Mouse (Mus musculus): ENCODE results near the gene Myh7. TPM values are rescaled to one million over a fixed set of nuclear protein-coding genes. Genes with fewer than 3 reads are reported as not detected.
A peak's percentile ranks its signal among the peaks of the same experiment; 100 is the strongest.
"Not testable (repeated sequence)": the region's sequence is repeated elsewhere in the genome, so short reads cannot be mapped to it uniquely, and the experiment has no call there.

Myh7 gene
- polyA plus RNA-seq (2015; fragmentation: Nextera tagmentation; extraction: Ambion mirVana): 0.16 and 0.88 TPM in 2 replicates

DNA sequence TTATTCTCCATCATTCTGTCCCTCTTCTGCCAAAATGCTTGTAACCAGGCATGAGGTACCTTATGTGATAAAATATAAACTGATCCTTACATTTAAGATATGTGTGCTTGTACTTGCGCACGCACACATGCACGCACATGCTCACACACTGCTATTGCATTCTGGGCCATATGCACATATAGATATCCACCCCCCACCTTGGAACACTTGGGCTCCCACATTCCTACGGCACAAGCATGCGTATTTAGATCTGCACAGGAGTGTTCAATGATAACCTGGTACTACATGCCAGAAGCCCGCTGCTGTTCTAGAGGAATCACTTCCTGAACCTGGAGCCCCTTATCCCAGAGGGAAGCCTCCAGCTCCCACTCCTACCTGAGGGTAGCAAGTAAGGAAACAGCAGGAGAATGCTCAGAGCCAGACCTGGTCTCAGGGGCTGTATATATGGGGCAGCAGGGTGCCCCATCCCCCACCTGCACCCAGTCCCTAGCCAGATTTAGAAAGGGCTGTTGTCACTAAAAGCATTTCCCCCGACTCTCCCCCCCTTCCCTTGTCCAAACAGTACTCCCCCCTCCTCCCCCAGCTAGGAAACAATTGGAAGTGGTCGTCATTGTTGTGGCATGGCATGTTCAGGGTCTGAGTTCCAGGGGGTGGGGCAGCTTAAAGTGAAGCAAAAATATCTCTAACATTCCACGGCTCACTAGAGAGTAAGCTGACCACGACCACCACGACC is at the start of gene Myh7:
TSS of gene Myh7 (minus strand) at position 491 of the 733 bp plus-strand sequence.
- Histone ChIP-seq H3K4me2 (ENCODE audit: low read length) (no peak within 1 kb of the TSS), H3K9me3 (replicated peaks; ENCODE audit: low read length) (no peaks in the 10 kb centered on the region), H3K4me3 (replicated peaks; ENCODE audit: low read depth, low read length) (no peak within 1 kb of the TSS), H3K27me3 (ENCODE audit: insufficient read depth, low read length) (no peaks in the 10 kb centered on the region), H3K36me3 (ENCODE audit: insufficient read depth, low read length) (no peaks in the 10 kb centered on the region), H3K4me1 (replicated peaks; ENCODE audit: insufficient read depth, low read length) (no peaks in the 10 kb centered on the region), H3K27ac (no peak within 1 kb of the TSS), H3K9ac (ENCODE audit: low read depth, low read length) (no peak within 1 kb of the TSS)
- WGBS: 48% methylated on average over 11 of the region's 11 CpGs
- no peak for TF ChIP-seq CTCF (IDR thresholded peaks at IDR 0.05; ENCODE audit: low read depth)
- DNase-seq (ENCODE audit: low spot score) (no peak), ATAC-seq (replicated peaks; ENCODE audit: low FRiP score, low read depth) (no peak)

DNA sequence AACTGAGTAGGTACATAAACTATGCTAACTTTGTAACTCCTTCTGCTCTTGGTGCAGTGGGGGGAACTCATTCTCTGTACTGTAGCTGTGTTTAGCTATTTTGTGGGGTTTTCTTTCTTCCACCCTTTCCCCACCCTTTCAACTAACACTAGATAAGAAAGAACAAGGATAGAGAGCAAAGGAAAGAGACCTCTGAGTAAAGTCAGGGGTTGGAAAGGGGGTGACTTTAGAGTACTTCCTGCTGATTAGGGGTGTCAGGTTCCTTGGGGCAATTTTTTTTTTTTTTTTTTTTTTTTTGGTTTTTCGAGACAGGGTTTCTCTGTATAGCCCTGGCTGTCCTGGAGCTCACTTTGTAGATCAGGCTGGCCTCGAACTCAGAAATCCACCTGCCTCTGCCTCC is 49.3 kb upstream of the Myh7 start:
- not testable (repeated sequence) for H3K4me2 ChIP-seq (ENCODE audit: low read length); H3K9ac ChIP-seq (ENCODE audit: low read depth, low read length); H3K27ac ChIP-seq; H3K4me3 ChIP-seq (replicated peaks; ENCODE audit: low read depth, low read length); H3K4me1 ChIP-seq (replicated peaks; ENCODE audit: insufficient read depth, low read length); H3K36me3 ChIP-seq (ENCODE audit: insufficient read depth, low read length); H3K27me3 ChIP-seq (ENCODE audit: insufficient read depth, low read length); H3K9me3 ChIP-seq (replicated peaks; ENCODE audit: low read length); DNase-seq (ENCODE audit: low spot score); ATAC-seq (replicated peaks; ENCODE audit: low FRiP score, low read depth)
- WGBS: 86% methylated on average over 1 of the region's 2 CpGs

GRCm38 (mm10) chr14:55032695-55033225 is 38.3 kb upstream of the Myh7 start:
- ATAC-seq (replicated peaks; ENCODE audit: low FRiP score, low read depth) (no peak), DNase-seq (ENCODE audit: low spot score) (no peak)
- H3K9me3 ChIP-seq (replicated peaks; ENCODE audit: low read length): no peaks in the 10 kb centered on the region
- H3K27me3 ChIP-seq (ENCODE audit: insufficient read depth, low read length): no peaks in the 10 kb centered on the region
- 0 out of 2 replicates have a peak, but pooled peaks cover 6% of the 10 kb centered on the region for H3K4me1 ChIP-seq (replicated peaks; ENCODE audit: insufficient read depth, low read length)
- WGBS: 47% methylated on average over 19 of the region's 19 CpGs
- no peak overlapping the region for H3K4me3 ChIP-seq (replicated peaks; ENCODE audit: low read depth, low read length)
- no peak overlapping the region for H3K27ac ChIP-seq
- no peaks in the 10 kb centered on the region for H3K36me3 ChIP-seq (ENCODE audit: insufficient read depth, low read length)
- H3K9ac ChIP-seq (ENCODE audit: low read depth, low read length): no peak overlapping the region
- TF ChIP-seq CTCF (IDR thresholded peaks at IDR 0.05; ENCODE audit: low read depth): no peak
- H3K4me2 ChIP-seq (ENCODE audit: low read length): no peak overlapping the region

DNA sequence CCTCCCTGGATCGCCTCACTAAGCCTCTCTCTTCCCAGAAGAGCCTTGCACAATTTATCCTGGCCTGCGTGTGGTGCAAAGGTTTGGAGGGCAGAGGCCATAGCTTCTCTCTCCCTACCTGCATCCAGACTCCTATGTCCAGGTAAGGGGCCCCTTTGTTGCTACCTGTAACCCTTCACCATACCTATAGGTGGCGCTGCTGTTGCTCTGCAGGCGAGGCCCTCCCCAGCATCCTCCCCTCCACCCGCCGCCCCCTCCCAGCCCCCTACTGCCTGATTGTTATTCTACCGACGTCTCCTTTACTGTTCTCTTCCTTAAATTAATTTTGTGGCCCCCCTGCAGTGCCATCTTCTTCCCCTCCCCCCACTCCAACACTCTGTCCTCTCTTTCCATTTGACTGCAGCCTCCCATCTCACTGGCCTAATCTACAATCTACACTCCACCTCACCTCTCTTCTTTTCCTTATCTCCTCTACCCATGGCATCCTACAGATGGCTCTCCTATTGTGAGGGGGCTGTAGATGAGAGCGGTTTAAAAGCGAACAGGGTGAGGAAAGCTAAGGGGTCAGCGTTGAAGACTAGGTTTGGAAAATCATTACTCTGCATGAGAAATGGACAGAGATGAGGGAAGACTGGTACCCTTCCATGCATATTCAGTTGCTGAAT is 34.7 kb upstream of the Myh7 start:
- H3K4me1 ChIP-seq (replicated peaks; ENCODE audit: insufficient read depth, low read length): 0 out of 2 replicates have a peak, but pooled peaks cover 6% of the 10 kb centered on the region
- no peak overlapping the region for H3K4me2 ChIP-seq (ENCODE audit: low read length)
- 13% methylated on average over 11 of the region's 11 CpGs for WGBS
- ATAC-seq (replicated peaks; ENCODE audit: low FRiP score, low read depth) (no peak), DNase-seq (ENCODE audit: low spot score) (peak; percentile 44)
- no peak overlapping the region for H3K27ac ChIP-seq
- H3K9me3 ChIP-seq (replicated peaks; ENCODE audit: low read length): no peaks in the 10 kb centered on the region
- no peak overlapping the region for H3K4me3 ChIP-seq (replicated peaks; ENCODE audit: low read depth, low read length)
- H3K36me3 ChIP-seq (ENCODE audit: insufficient read depth, low read length): peaks cover 6% of the 10 kb centered on the region; the same call in 1 of the 2 replicates
- no peak overlapping the region for H3K9ac ChIP-seq (ENCODE audit: low read depth, low read length)
- H3K27me3 ChIP-seq (ENCODE audit: insufficient read depth, low read length): no peaks in the 10 kb centered on the region
- peak; percentile 53 for TF ChIP-seq CTCF (IDR thresholded peaks at IDR 0.05; ENCODE audit: low read depth)

DNA sequence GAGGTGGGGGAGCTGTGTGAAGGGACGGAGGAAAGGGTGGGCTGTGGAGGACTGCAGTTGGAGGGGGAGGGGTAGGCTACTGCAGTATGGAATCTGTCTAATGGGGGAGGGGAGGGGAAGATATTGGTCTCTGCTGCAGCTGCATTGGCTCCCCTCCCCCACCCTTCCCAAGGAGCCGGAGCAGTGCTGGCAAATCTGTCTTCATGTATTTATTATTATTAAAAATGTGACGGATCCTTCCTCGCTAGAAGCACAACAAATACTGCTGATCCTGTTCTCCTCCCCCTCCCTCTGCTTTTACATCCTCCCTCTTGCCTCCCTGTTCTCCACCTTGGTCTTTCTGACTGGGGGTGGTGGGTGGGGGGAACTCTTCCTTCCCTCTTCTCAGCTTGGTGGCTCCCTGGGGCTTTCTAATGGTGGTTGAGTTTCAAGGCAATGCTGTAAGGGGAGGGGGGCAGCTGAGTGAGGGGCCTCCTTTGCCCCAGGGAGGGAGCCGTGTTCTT is 34.0 kb upstream of the Myh7 start:
- no peak for TF ChIP-seq CTCF (IDR thresholded peaks at IDR 0.05; ENCODE audit: low read depth)

GRCm38 (mm10) chr14:55027653-55028052 is 33.2 kb upstream of the Myh7 start:
- Histone ChIP-seq H3K27ac (no peak overlapping the region), H3K36me3 (ENCODE audit: insufficient read depth, low read length) (peaks cover 12% of the 10 kb centered on the region; the same call in 1 of the 2 replicates), H3K4me3 (replicated peaks; ENCODE audit: low read depth, low read length) (no peak overlapping the region), H3K4me1 (replicated peaks; ENCODE audit: insufficient read depth, low read length) (0 out of 2 replicates have a peak, but pooled peaks cover 6% of the 10 kb centered on the region), H3K9ac (ENCODE audit: low read depth, low read length) (no peak overlapping the region), H3K9me3 (replicated peaks; ENCODE audit: low read length) (no peaks in the 10 kb centered on the region), H3K4me2 (ENCODE audit: low read length) (no peak overlapping the region), H3K27me3 (ENCODE audit: insufficient read depth, low read length) (no peaks in the 10 kb centered on the region)
- 25% methylated on average over 6 of the region's 6 CpGs for WGBS
- no peak for DNase-seq (ENCODE audit: low spot score)
- ATAC-seq (replicated peaks; ENCODE audit: low FRiP score, low read depth): no peak
- TF ChIP-seq CTCF (IDR thresholded peaks at IDR 0.05; ENCODE audit: low read depth): peak; percentile 50; the same call in 1 of the 2 replicates

More for the DNA sequence above, 34.0 kb upstream of the Myh7 start:
- Histone ChIP-seq H3K27ac (no peak overlapping the region), H3K9me3 (replicated peaks; ENCODE audit: low read length) (no peaks in the 10 kb centered on the region), H3K9ac (ENCODE audit: low read depth, low read length) (no peak overlapping the region), H3K4me1 (replicated peaks; ENCODE audit: insufficient read depth, low read length) (0 out of 2 replicates have a peak, but pooled peaks cover 6% of the 10 kb centered on the region), H3K27me3 (ENCODE audit: insufficient read depth, low read length) (no peaks in the 10 kb centered on the region), H3K36me3 (ENCODE audit: insufficient read depth, low read length) (peaks cover 6% of the 10 kb centered on the region; the same call in 1 of the 2 replicates), H3K4me3 (replicated peaks; ENCODE audit: low read depth, low read length) (no peak overlapping the region), H3K4me2 (ENCODE audit: low read length) (no peak overlapping the region)
- WGBS: 23% methylated on average over 5 of the region's 5 CpGs
- DNase-seq (ENCODE audit: low spot score): no peak
- ATAC-seq (replicated peaks; ENCODE audit: low FRiP score, low read depth): no peak
